Mouse (Mus musculus) midbrain, embryonic 15.5 days (tissue): ENCODE data around the gene Gsk3a. TPM values are rescaled to one million over a fixed set of nuclear protein-coding genes. Genes with fewer than 3 reads are reported as not detected.

Experiments
- ATAC-seq: fragments of 200-750 bp; cut with Nextera tagmentation; replicated peaks from 2 replicates; pipeline ENCODE4 v1.8.0; 2017; ENCODE audit warnings: moderate TSS enrichment
- H3K27ac ChIP-seq: fragments of 300-500 bp; sonication (generic); 2 replicates; pipeline ENCODE4 v1.5.1; 2015; ENCODE audit warnings: mild to moderate bottlenecking, inconsistent platforms
- H3K27me3 ChIP-seq: fragments of 300-500 bp; sonication (generic); replicated peaks from 2 replicates; pipeline ENCODE4 v1.6.1; 2015; ENCODE audit warnings: inconsistent platforms
- H3K36me3 ChIP-seq: fragments of 300-500 bp; sonication (generic); replicated peaks from 2 replicates; pipeline ENCODE4 v1.6.1; 2015; ENCODE audit warnings: inconsistent platforms
- H3K4me1 ChIP-seq: fragments of 300-500 bp; sonication (generic); 2 replicates; pipeline ENCODE4 v1.6.1; 2015; ENCODE audit warnings: inconsistent platforms
- H3K4me2 ChIP-seq: fragments of 300-500 bp; sonication (generic); 2 replicates; pipeline ENCODE4 v1.6.1; 2015; ENCODE audit warnings: inconsistent platforms, mild to moderate bottlenecking, moderate library complexity
- H3K4me3 ChIP-seq: fragments of 300-500 bp; sonication (generic); 2 replicates; pipeline ENCODE4 v1.5.1; 2015; ENCODE audit warnings: mild to moderate bottlenecking, inconsistent platforms
- H3K9ac ChIP-seq: fragments of 300-500 bp; sonication (generic); 2 replicates; pipeline ENCODE4 v1.6.1; 2015; ENCODE audit warnings: mild to moderate bottlenecking, inconsistent platforms
- H3K9me3 ChIP-seq: fragments of 300-500 bp; sonication (generic); 2 replicates; pipeline ENCODE4 v1.6.1; 2016; ENCODE audit warnings: inconsistent platforms
- WGBS: fragments of 180-500 bp; shearing (Covaris S2); methylation state at CpG from one replicate; pipeline ENCODE4 v1.1.7; 2015; ENCODE audit warnings: mixed read lengths; 5-methylcytosine and 5-hydroxymethylcytosine counted together
- microRNA-seq: library from miRNA; unstranded; fragments of <30 nt; microRNA quantifications from one replicate; pipeline ENCODE4, GENCODE M21; 2016
- polyA plus RNA-seq: library from polyadenylated mRNA; unstranded; fragments of >200 nt; fragmentation: Nextera tagmentation; extraction: Ambion mirVana; gene quantifications from 2 replicates; pipeline ENCODE4 v1.2.1, GENCODE M21; 2015

Gene Gsk3a
- polyA plus RNA-seq, 1 experiment from 2014 or later = 19.5 TPM

DNA sequence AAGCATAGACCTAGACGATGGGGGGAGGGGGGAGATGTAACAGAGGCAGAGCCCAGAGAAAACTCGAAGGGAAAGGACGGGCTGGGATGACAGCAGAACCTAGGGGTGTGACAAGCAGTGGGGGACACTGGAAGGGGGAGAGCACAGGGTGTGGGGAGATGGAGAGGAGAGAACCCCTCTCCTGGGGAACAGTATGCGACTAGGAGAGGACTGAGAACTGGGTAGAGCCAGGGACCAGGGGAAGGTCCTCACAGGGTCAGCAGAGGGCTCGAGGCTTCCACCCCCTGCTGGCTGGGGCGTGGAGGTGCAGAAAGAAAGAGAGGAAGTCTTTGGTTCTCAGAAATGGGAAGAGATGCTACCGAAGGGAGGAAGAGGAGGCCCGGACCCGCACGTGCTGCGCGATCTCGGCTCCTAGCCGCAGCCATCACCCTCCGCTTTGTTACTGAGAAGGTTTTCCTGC lies 56.3 kb downstream of the Gsk3a start:
- peaks cover 19% of the 10 kb centered on the region for H3K27me3 ChIP-seq
- H3K4me2 ChIP-seq = peak overlapping the region; percentile 60
- peak overlapping the region; percentile 24; the same call in 1 of the 2 replicates for H3K27ac ChIP-seq
- ATAC-seq = no peak
- peaks cover 40% of the 10 kb centered on the region for H3K4me1 ChIP-seq
- no peaks in the 10 kb centered on the region for H3K9me3 ChIP-seq
- H3K9ac ChIP-seq = no peak overlapping the region; the same call in 1 of the 2 replicates
- peak overlapping the region; percentile 70 for H3K4me3 ChIP-seq
- H3K36me3 ChIP-seq = no peaks in the 10 kb centered on the region
- 2% methylated on average over 15 of the region's 15 CpGs for WGBS

DNA sequence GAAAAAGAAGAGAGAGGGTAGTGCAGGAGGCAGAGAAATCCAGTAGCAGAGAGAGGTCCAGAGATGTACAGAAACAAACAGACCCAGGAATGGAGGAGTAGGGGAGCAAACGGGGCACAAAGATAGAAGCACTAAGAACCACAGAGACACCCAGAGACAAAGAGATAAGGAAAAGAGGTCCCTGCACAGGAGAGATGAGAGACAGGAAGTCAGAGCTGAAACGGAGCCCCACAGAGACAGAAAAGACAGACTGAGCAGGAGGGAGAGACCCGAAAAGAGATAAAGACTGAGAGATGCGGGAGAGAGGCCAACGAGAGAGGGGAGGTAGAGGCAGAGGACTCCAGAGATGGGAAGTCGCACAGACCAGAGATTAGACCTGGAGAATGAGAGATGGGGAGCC lies 57.1 kb downstream of the Gsk3a start:
- peaks cover 48% of the 10 kb centered on the region for H3K4me1 ChIP-seq
- peaks cover 19% of the 10 kb centered on the region for H3K27me3 ChIP-seq

DNA sequence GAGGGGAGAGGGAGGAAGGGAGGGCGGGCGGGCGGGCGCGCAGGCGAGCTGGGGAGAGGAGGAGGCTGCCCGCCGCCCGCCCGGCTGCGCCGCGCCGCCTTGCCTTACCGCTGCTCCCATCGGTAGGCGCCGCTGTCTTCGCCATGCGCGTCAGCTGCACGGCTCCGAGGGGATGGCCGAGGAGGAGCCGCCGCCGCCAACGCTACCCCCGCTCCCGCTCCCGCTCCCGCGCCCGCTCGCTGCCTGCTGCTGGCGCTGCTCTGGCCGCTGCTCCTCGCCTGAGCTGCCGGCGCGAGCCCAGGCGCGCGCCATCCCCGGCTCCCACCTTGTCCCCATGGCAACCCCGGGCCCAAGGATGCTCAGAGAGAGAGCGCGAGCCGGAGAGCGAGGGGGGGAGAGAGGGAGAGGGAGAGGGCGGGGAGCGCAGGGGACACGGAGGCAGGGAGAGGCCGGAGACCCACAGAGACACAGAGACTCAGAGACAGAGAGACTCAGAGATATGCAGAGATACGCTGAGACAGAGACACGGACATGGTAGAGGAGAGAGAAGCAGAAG lies 58.0 kb downstream of the Gsk3a start, which contains the start of gene Pou2f2:
Gene Pou2f2 (minus strand): TSS at position 121 of the 556 bp plus-strand sequence.
- Histone ChIP-seq H3K9me3 (no peaks in the 10 kb centered on the region), H3K27ac (peak within 1 kb of the TSS; percentile 99), H3K36me3 (no peaks in the 10 kb centered on the region), H3K4me3 (peak within 1 kb of the TSS; percentile 70), H3K4me1 (peaks cover 57% of the 10 kb centered on the region), H3K9ac (peak within 1 kb of the TSS; percentile 97), H3K4me2 (peak within 1 kb of the TSS; percentile 60), H3K27me3 (peaks cover 19% of the 10 kb centered on the region)
- ATAC-seq = peak; percentile 94
- WGBS = 1% methylated on average over 33 of the region's 56 CpGs

More for the DNA sequence above, 57.1 kb downstream of the Gsk3a start:
- Histone ChIP-seq H3K36me3 (no peaks in the 10 kb centered on the region), H3K27ac (peak overlapping the region; percentile 99), H3K9ac (no peak overlapping the region; the same call in 1 of the 2 replicates), H3K4me2 (peak overlapping the region; percentile 60), H3K4me3 (peak overlapping the region; percentile 70), H3K9me3 (no peaks in the 10 kb centered on the region)
- ATAC-seq = no peak
- WGBS = 7% methylated on average over 6 of the region's 6 CpGs

DNA sequence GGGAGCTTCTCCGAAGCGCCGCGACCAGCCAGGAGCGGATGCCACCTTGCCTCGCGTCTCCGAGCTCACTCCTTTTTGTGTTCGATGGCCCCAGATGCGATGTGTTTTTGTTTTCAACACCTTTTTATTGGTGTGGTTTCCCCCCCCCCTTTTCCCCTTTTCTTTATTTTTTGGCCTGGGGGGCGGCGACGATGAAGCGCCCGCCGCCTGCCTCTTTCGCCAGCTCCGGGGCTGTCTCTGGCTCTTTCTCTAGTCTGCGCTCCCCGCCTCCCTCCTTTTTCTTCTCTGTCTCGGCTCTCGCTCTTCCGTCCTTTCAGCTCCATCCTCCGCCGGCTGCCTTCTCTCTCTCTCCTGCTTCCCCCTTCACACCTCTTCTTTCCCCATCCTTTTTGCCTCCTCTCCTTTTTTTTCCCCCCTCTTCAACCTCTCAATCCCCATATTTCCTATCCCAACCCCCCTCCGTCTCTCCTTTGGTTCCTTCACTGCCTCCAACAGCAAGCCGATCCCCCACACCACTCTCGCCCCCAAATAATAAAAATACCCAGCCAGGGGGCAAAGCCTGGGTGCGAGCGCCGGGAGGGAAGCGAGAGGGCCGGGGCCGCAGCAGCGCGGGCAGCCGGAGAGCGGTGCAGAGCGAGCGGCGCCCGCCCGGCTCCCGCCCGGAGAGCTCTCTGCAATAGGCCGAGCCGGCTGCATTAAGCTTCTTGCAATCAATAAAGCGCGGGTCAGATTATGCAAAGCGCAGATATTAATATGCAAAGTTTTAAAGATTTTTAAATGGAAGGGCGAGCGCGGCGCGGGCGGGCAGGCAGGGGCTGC lies 58.7 kb downstream of the Gsk3a start:
- WGBS = under 1% methylated on average over 53 of the region's 56 CpGs
- H3K4me1 ChIP-seq = peaks cover 64% of the 10 kb centered on the region

DNA sequence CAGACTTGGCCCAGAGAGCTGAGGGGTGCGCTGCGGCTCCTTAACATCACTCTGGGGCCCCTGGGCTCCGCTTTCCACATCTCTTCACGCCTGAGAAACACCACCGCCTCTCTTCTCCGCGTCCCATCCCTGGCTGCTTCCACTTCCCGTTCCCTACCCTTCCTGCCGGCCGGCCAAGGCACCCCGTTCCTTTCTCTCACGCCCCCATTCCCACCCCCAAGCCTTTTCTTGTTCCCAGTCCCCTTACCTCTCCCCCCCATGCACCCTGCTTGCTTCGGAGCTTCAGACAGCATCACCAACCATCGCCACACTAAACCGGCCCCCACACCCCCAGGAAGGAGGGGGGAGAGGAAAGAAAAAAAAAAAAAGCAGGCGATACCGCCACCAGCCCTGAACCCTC lies 59.3 kb downstream of the Gsk3a start:
- H3K27me3 ChIP-seq = peaks cover 12% of the 10 kb centered on the region
- H3K9me3 ChIP-seq = no peaks in the 10 kb centered on the region
- H3K36me3 ChIP-seq = no peaks in the 10 kb centered on the region
- peak overlapping the region; percentile 60 for H3K4me2 ChIP-seq
- ATAC-seq = no peak
- peak overlapping the region; percentile 70 for H3K4me3 ChIP-seq
- WGBS = under 1% methylated on average over 17 of the region's 17 CpGs
- H3K9ac ChIP-seq = peak overlapping the region; percentile 97
- peaks cover 70% of the 10 kb centered on the region for H3K4me1 ChIP-seq
- peak overlapping the region; percentile 99 for H3K27ac ChIP-seq

More for the DNA sequence above, 58.7 kb downstream of the Gsk3a start:
- Histone ChIP-seq H3K4me2 (peak overlapping the region; percentile 60), H3K27ac (peak overlapping the region; percentile 99), H3K27me3 (peaks cover 19% of the 10 kb centered on the region), H3K36me3 (no peaks in the 10 kb centered on the region), H3K9ac (peak overlapping the region; percentile 97), H3K4me3 (peak overlapping the region; percentile 70), H3K9me3 (no peaks in the 10 kb centered on the region)
- peak; percentile 81 for ATAC-seq

Small RNA genes within 50 kb of the gene (microRNA-seq; reads per million reads assigned to microRNA genes)
- not detected for gene Mir7048

Other genes with a start within 250 kb of the Gsk3a start
- gene Atp1a3, start 231.9 kb downstream of the Gsk3a start, polyA plus RNA-seq = 405 and 430 TPM in 2 replicates
- gene Grik5, start 165.5 kb downstream of the Gsk3a start, polyA plus RNA-seq = 19.5 and 22.1 TPM in 2 replicates
- 39.1 and 41.3 TPM in 2 replicates for gene Zfp574, start 165.3 kb downstream of the Gsk3a start, polyA plus RNA-seq
- gene Pou2f2, start 58.1 kb downstream of the Gsk3a start, polyA plus RNA-seq = 45.5 and 59.1 TPM in 2 replicates
- gene Dedd2, start 17.2 kb downstream of the Gsk3a start, polyA plus RNA-seq = 18.5 and 18.7 TPM in 2 replicates
- gene Zfp526, start 16.4 kb downstream of the Gsk3a start, polyA plus RNA-seq = 1.8 and 1.9 TPM in 2 replicates
- gene Erf, start 12.9 kb upstream of the Gsk3a start, polyA plus RNA-seq = 3.3 and 5.3 TPM in 2 replicates
- gene Cic, start 29.9 kb upstream of the Gsk3a start, polyA plus RNA-seq = 42.1 and 45.9 TPM in 2 replicates
- 671 and 679 TPM in 2 replicates for gene Pafah1b3, start 60.1 kb upstream of the Gsk3a start, polyA plus RNA-seq
- 3.7 and 4.5 TPM in 2 replicates for gene Prr19, start 63.6 kb upstream of the Gsk3a start, polyA plus RNA-seq
- gene Tmem145, start 68.3 kb upstream of the Gsk3a start, polyA plus RNA-seq = 94.8 and 102 TPM in 2 replicates
- 27.0 and 27.4 TPM in 2 replicates for gene Megf8, start 79.3 kb upstream of the Gsk3a start, polyA plus RNA-seq
- not detected in 2 replicates for gene Cnfn, start 131.9 kb upstream of the Gsk3a start, polyA plus RNA-seq
- gene Lipe, start 160.9 kb upstream of the Gsk3a start, polyA plus RNA-seq = 10.5 and 12.7 TPM in 2 replicates
- gene Cxcl17, start 175.0 kb upstream of the Gsk3a start, polyA plus RNA-seq = 0.79 and 0.93 TPM in 2 replicates
- 0.88 and 1.1 TPM in 2 replicates for gene Ceacam1, start 239.8 kb upstream of the Gsk3a start, polyA plus RNA-seq